Mouse (Mus musculus): ENCODE measurements around the gene Aldh3a2. TPM values are rescaled to one million over a fixed set of nuclear protein-coding genes. Genes with fewer than 3 reads are reported as not detected.
A peak's percentile ranks its signal among the peaks of the same experiment; 100 is the strongest.
"Not testable (repeated sequence)": the region's sequence is repeated elsewhere in the genome, so short reads cannot be mapped to it uniquely, and the experiment has no call there.

Gene Aldh3a2
- polyA plus RNA-seq (2016; fragmentation: Nextera tagmentation; extraction: Ambion mirVana), result 20.4 and 24.3 TPM in 2 replicates

GRCm38 (mm10) chr11:61266551-61267533 is at the start of gene Aldh3a2:
TSS of gene Aldh3a2 (minus strand) at chr11:61267464.
- Histone ChIP-seq H3K4me2 (peak within 1 kb of the TSS; percentile 78), H3K9ac (replicated peaks) (peak within 1 kb of the TSS; percentile 77), H3K27me3 (peaks cover 4% of the 10 kb centered on the region; the same call in 1 of the 2 replicates), H3K4me1 (replicated peaks) (peaks cover 5% of the 10 kb centered on the region; the same call in 1 of the 2 replicates), H3K36me3 (peaks cover 22% of the 10 kb centered on the region), H3K27ac (peak within 1 kb of the TSS; percentile 92), H3K9me3 (no peaks in the 10 kb centered on the region), H3K4me3 (replicated peaks) (peak within 1 kb of the TSS; percentile 68)
- ATAC-seq (ENCODE audit: insufficient number of reproducible peaks, insufficient read depth, low FRiP score, low TSS enrichment, low read depth), result peak; percentile 99
- WGBS, result 1% methylated on average over 58 of the region's 58 CpGs

- ATAC-seq (ENCODE audit: insufficient number of reproducible peaks, insufficient read depth, low FRiP score, low TSS enrichment, low read depth), result no peak
- no peak overlapping the region for H3K9ac ChIP-seq (replicated peaks)
- 64% methylated on average over 2 of the region's 2 CpGs for WGBS
- H3K4me2 ChIP-seq, result no peak overlapping the region
- no peak overlapping the region for H3K27ac ChIP-seq
- no peak overlapping the region for H3K4me3 ChIP-seq (replicated peaks)
- no peaks in the 10 kb centered on the region for H3K36me3 ChIP-seq
- no peaks in the 10 kb centered on the region for H3K9me3 ChIP-seq
- no peaks in the 10 kb centered on the region for H3K4me1 ChIP-seq (replicated peaks)
- H3K27me3 ChIP-seq, result peaks cover 10% of the 10 kb centered on the region
Observed at GRCm38 (mm10) chr11:61316864-61317263, 49.6 kb upstream of the Aldh3a2 start.

DNA sequence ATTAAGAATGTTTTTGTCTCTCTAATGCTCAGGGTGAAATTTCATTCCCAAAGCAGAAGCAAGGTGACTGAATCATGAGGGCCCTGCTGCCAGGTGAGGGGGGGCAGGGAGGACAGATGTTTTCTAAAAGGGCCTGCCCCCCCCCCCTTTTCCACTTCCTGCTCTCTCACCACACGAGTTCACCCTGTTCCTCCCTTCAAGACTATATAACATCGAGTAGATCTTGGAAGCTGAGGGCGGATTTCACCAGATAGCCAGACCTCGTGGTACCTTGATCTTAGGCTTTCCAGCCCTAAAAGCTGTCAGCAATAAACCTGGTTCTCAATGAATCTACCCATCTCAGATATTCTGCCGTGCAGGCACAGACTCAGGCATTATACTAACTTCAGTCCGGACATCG is 43.1 kb upstream of the Aldh3a2 start:
- no peaks in the 10 kb centered on the region for H3K27me3 ChIP-seq
- peaks cover 9% of the 10 kb centered on the region for H3K4me1 ChIP-seq (replicated peaks)
- H3K9ac ChIP-seq (replicated peaks), result no peak overlapping the region
- no peak overlapping the region for H3K27ac ChIP-seq
- H3K9me3 ChIP-seq, result 0 out of 2 replicates have a peak, but pooled peaks cover 6% of the 10 kb centered on the region
- 67% methylated on average over 7 of the region's 7 CpGs for WGBS
- H3K4me2 ChIP-seq, result no peak overlapping the region
- H3K4me3 ChIP-seq (replicated peaks), result no peak overlapping the region
- no peak for ATAC-seq (ENCODE audit: insufficient number of reproducible peaks, insufficient read depth, low FRiP score, low TSS enrichment, low read depth)
- no peaks in the 10 kb centered on the region for H3K36me3 ChIP-seq

GRCm38 (mm10) chr11:61309831-61310230 is 42.6 kb upstream of the Aldh3a2 start:
- Histone ChIP-seq H3K4me3 (replicated peaks) (no peak overlapping the region), H3K4me2 (no peak overlapping the region), H3K9ac (replicated peaks) (no peak overlapping the region), H3K4me1 (replicated peaks) (peaks cover 9% of the 10 kb centered on the region), H3K9me3 (0 out of 2 replicates have a peak, but pooled peaks cover 10% of the 10 kb centered on the region), H3K36me3 (no peaks in the 10 kb centered on the region), H3K27ac (no peak overlapping the region), H3K27me3 (no peaks in the 10 kb centered on the region)
- 59% methylated on average over 12 of the region's 12 CpGs for WGBS
- ATAC-seq (ENCODE audit: insufficient number of reproducible peaks, insufficient read depth, low FRiP score, low TSS enrichment, low read depth), result no peak

DNA sequence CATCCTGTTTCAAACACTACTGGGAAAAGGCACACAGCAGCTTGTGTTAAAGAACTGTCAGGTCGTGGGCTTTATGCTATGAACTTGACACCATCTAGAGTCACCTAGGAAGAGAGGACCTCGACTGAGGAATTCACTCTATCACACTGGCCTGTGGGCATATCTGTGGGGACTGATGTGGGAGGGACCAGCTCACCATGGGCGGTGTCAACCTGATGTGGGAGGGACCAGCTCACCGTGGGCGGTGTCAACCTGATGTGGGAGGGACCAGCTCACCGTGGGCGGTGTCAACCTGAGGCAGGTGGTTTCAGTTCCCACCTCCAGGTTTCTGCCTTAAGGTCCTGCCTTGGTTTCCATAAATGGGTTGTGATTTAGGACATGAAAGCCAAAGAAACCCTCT is 40.5 kb upstream of the Aldh3a2 start:
- Histone ChIP-seq H3K27ac (no peak overlapping the region), H3K9me3 (0 out of 2 replicates have a peak, but pooled peaks cover 10% of the 10 kb centered on the region), H3K4me2 (no peak overlapping the region), H3K4me3 (replicated peaks) (no peak overlapping the region), H3K9ac (replicated peaks) (no peak overlapping the region), H3K27me3 (no peaks in the 10 kb centered on the region), H3K36me3 (no peaks in the 10 kb centered on the region), H3K4me1 (replicated peaks) (peaks cover 9% of the 10 kb centered on the region)
- WGBS, result 43% methylated on average over 7 of the region's 7 CpGs
- ATAC-seq (ENCODE audit: insufficient number of reproducible peaks, insufficient read depth, low FRiP score, low TSS enrichment, low read depth), result no peak

- Histone ChIP-seq H3K27me3 (no peaks in the 10 kb centered on the region), H3K4me2 (no peak overlapping the region), H3K9me3 (0 out of 2 replicates have a peak, but pooled peaks cover 10% of the 10 kb centered on the region), H3K4me3 (replicated peaks) (no peak overlapping the region), H3K27ac (no peak overlapping the region), H3K9ac (replicated peaks) (no peak overlapping the region), H3K4me1 (replicated peaks) (peaks cover 13% of the 10 kb centered on the region), H3K36me3 (no peaks in the 10 kb centered on the region)
- WGBS, result 81% methylated on average over 4 of the region's 4 CpGs
- no peak for ATAC-seq (ENCODE audit: insufficient number of reproducible peaks, insufficient read depth, low FRiP score, low TSS enrichment, low read depth)
Observed at GRCm38 (mm10) chr11:61305377-61305776, 38.1 kb upstream of the Aldh3a2 start.

GRCm38 (mm10) chr11:61304535-61304934 is 37.3 kb upstream of the Aldh3a2 start:
- not testable (repeated sequence) for ATAC-seq (ENCODE audit: insufficient number of reproducible peaks, insufficient read depth, low FRiP score, low TSS enrichment, low read depth); H3K36me3 ChIP-seq; H3K4me2 ChIP-seq; H3K9ac ChIP-seq (replicated peaks); H3K27me3 ChIP-seq; H3K4me3 ChIP-seq (replicated peaks); H3K27ac ChIP-seq
- 93% methylated on average over 6 of the region's 10 CpGs for WGBS
- 0 out of 2 replicates have a peak, but pooled peaks cover 10% of the 10 kb centered on the region for H3K9me3 ChIP-seq
- peaks cover 10% of the 10 kb centered on the region for H3K4me1 ChIP-seq (replicated peaks)

GRCm38 (mm10) chr11:61300716-61301392 is 33.6 kb upstream of the Aldh3a2 start:
- 29% methylated on average over 13 of the region's 16 CpGs for WGBS
- H3K36me3 ChIP-seq, result no peaks in the 10 kb centered on the region
- no peaks in the 10 kb centered on the region for H3K27me3 ChIP-seq
- H3K4me1 ChIP-seq (replicated peaks), result peaks cover 10% of the 10 kb centered on the region
- ATAC-seq (ENCODE audit: insufficient number of reproducible peaks, insufficient read depth, low FRiP score, low TSS enrichment, low read depth), result no peak
- 0 out of 2 replicates have a peak, but pooled peaks cover 9% of the 10 kb centered on the region for H3K9me3 ChIP-seq
- H3K27ac ChIP-seq, result no peak overlapping the region
- peak overlapping the region; percentile 7; the same call in 1 of the 2 replicates for H3K4me3 ChIP-seq (replicated peaks)
- H3K4me2 ChIP-seq, result peak overlapping the region; percentile 40
- H3K9ac ChIP-seq (replicated peaks), result no peak overlapping the region

DNA sequence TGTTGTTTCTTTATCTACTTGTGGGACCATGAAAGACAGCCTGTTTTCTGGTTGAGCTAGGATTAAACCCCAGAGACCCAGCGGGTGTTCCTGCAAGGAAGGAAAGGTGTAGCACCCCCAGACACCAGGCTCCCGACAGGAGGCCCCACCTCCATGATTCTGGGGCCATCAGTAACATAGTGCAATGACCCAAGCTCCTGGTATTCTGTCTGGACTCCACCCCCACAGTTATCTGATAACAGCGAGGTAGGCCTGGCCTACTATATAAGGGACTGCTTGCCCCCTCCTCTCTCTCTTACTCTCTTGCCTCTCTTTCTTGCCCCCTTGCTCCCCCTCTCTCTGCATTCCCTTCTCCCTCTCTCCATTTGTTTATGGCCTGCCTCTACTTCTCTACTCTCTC is 32.9 kb upstream of the Aldh3a2 start:
- no peaks in the 10 kb centered on the region for H3K36me3 ChIP-seq
- WGBS, result 56% methylated on average over 3 of the region's 3 CpGs
- ATAC-seq (ENCODE audit: insufficient number of reproducible peaks, insufficient read depth, low FRiP score, low TSS enrichment, low read depth), result no peak
- peaks cover 10% of the 10 kb centered on the region for H3K4me1 ChIP-seq (replicated peaks)
- H3K9me3 ChIP-seq, result 0 out of 2 replicates have a peak, but pooled peaks cover 2% of the 10 kb centered on the region
- H3K4me2 ChIP-seq, result no peak overlapping the region
- H3K27ac ChIP-seq, result no peak overlapping the region
- H3K4me3 ChIP-seq (replicated peaks), result no peak overlapping the region
- no peaks in the 10 kb centered on the region for H3K27me3 ChIP-seq
- 0 out of 2 replicates have a peak overlapping the region, but pooled peaks have one; percentile 23 for H3K9ac ChIP-seq (replicated peaks)

DNA sequence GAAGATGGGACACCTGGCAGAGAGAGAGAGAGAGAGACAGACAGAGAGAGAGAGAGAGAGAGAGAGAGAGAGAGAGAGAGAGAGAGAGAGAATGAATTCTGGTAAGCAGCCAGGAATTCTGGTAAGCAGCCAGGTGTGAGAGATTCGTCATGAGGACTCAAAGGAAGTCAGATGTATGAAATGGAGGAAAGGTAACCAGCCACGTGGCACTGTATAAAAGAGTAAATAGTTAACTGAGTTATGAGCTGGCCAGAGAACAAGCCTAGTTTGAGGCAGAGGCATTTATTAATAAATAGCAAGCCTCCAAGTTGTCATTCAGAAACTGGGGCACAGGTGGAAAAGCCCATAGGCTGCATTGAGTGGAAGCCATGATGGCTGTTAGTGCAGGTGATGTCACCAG is 30.6 kb upstream of the Aldh3a2 start:
- no peaks in the 10 kb centered on the region for H3K9me3 ChIP-seq
- no peak overlapping the region for H3K4me2 ChIP-seq
- H3K27me3 ChIP-seq, result no peaks in the 10 kb centered on the region
- H3K36me3 ChIP-seq, result no peaks in the 10 kb centered on the region
- peaks cover 10% of the 10 kb centered on the region for H3K4me1 ChIP-seq (replicated peaks)
- ATAC-seq (ENCODE audit: insufficient number of reproducible peaks, insufficient read depth, low FRiP score, low TSS enrichment, low read depth), result no peak
- no peak overlapping the region for H3K4me3 ChIP-seq (replicated peaks)
- WGBS, result 70% methylated on average over 2 of the region's 2 CpGs
- H3K27ac ChIP-seq, result no peak overlapping the region
- H3K9ac ChIP-seq (replicated peaks), result no peak overlapping the region

- 83% methylated on average over 2 of the region's 2 CpGs for WGBS
- ATAC-seq (ENCODE audit: insufficient number of reproducible peaks, insufficient read depth, low FRiP score, low TSS enrichment, low read depth), result no peak
- H3K9ac ChIP-seq (replicated peaks), result no peak overlapping the region
- H3K9me3 ChIP-seq, result no peaks in the 10 kb centered on the region
- no peaks in the 10 kb centered on the region for H3K27me3 ChIP-seq
- no peak overlapping the region for H3K4me3 ChIP-seq (replicated peaks)
- no peaks in the 10 kb centered on the region for H3K36me3 ChIP-seq
- H3K4me2 ChIP-seq, result no peak overlapping the region
- no peak overlapping the region for H3K27ac ChIP-seq
- peaks cover 10% of the 10 kb centered on the region for H3K4me1 ChIP-seq (replicated peaks)
Observed at GRCm38 (mm10) chr11:61297326-61297725, 30.1 kb upstream of the Aldh3a2 start.

Measured in limb, embryonic 12.5 days (tissue).